Mouse (Mus musculus): ENCODE data around the gene Ddah1. TPM values are rescaled to one million over a fixed set of nuclear protein-coding genes. Genes with fewer than 3 reads are reported as not detected.

Ddah1 gene
- polyA plus RNA-seq, 1 experiment, result 0.55 TPM

GRCm38 (mm10) chr3:145762957-145763641 lies 4.6 kb downstream of the Ddah1 start:
- no peak for DNase-seq (ENCODE audit: low read depth in 1 of 2, low spot score in 2 of 2)
- Histone ChIP-seq H3K36me3 (ENCODE audit: control insufficient read depth, insufficient read depth, low read length) (no peaks in the 10 kb centered on the region), H3K27me3 (ENCODE audit: control insufficient read depth, insufficient read depth, low read length) (0 out of 2 replicates have a peak, but pooled peaks cover 3% of the 10 kb centered on the region), H3K4me3 (ENCODE audit: extremely low read depth, insufficient read depth, insufficient read length) (no peak overlapping the region), H3K27ac (ENCODE audit: insufficient read depth, low read length) (no peak overlapping the region), H3K4me1 (ENCODE audit: control insufficient read depth, insufficient read depth, insufficient read length) (no peaks in the 10 kb centered on the region; the same call in 1 of the 2 replicates)
- WGBS, result 83% methylated on average over 4 of the region's 4 CpGs
- TF ChIP-seq POLR2A (IDR thresholded peaks at IDR 0.05; ENCODE audit: low read depth, low read length), result no peak
- TF ChIP-seq CTCF (IDR thresholded peaks at IDR 0.05; ENCODE audit: extremely low read depth, insufficient read depth, insufficient read length, insufficient replicate concordance), result no peak

- Histone ChIP-seq H3K27ac (ENCODE audit: insufficient read depth, low read length) (no peak overlapping the region), H3K27me3 (ENCODE audit: control insufficient read depth, insufficient read depth, low read length) (0 out of 2 replicates have a peak, but pooled peaks cover 3% of the 10 kb centered on the region), H3K4me1 (ENCODE audit: control insufficient read depth, insufficient read depth, insufficient read length) (no peaks in the 10 kb centered on the region; the same call in 1 of the 2 replicates), H3K4me3 (ENCODE audit: extremely low read depth, insufficient read depth, insufficient read length) (no peak overlapping the region), H3K36me3 (ENCODE audit: control insufficient read depth, insufficient read depth, low read length) (no peaks in the 10 kb centered on the region)
- DNase-seq (ENCODE audit: low read depth in 1 of 2, low spot score in 2 of 2), result no peak
- no peak for TF ChIP-seq POLR2A (IDR thresholded peaks at IDR 0.05; ENCODE audit: low read depth, low read length)
- TF ChIP-seq CTCF (IDR thresholded peaks at IDR 0.05; ENCODE audit: extremely low read depth, insufficient read depth, insufficient read length, insufficient replicate concordance), result no peak
- whole genome bisulfite sequencing, result 96% methylated on average over 3 of the region's 3 CpGs
Observed at GRCm38 (mm10) chr3:145763642-145763972, 5.1 kb downstream of the Ddah1 start.

- H3K4me3 ChIP-seq (ENCODE audit: extremely low read depth, insufficient read depth, insufficient read length), result no peak overlapping the region
- WGBS, result 85% methylated on average over 2 of the region's 2 CpGs
- TF ChIP-seq POLR2A (IDR thresholded peaks at IDR 0.05; ENCODE audit: low read depth, low read length) (no peak), CTCF (IDR thresholded peaks at IDR 0.05; ENCODE audit: extremely low read depth, insufficient read depth, insufficient read length, insufficient replicate concordance) (no peak)
- H3K4me1 ChIP-seq (ENCODE audit: control insufficient read depth, insufficient read depth, insufficient read length), result no peaks in the 10 kb centered on the region
- DNase-seq (ENCODE audit: low read depth in 1 of 2, low spot score in 2 of 2), result no peak
- H3K36me3 ChIP-seq (ENCODE audit: control insufficient read depth, insufficient read depth, low read length), result no peaks in the 10 kb centered on the region
- no peak overlapping the region for H3K27ac ChIP-seq (ENCODE audit: insufficient read depth, low read length)
- H3K27me3 ChIP-seq (ENCODE audit: control insufficient read depth, insufficient read depth, low read length), result no peaks in the 10 kb centered on the region
Observed at GRCm38 (mm10) chr3:145764416-145764815, 5.9 kb downstream of the Ddah1 start.

- no peak overlapping the region for H3K27ac ChIP-seq (ENCODE audit: insufficient read depth, low read length)
Observed at GRCm38 (mm10) chr3:145768439-145768838, 10.0 kb downstream of the Ddah1 start.

GRCm38 (mm10) chr3:145773384-145773783 lies 14.9 kb downstream of the Ddah1 start:
- no peaks in the 10 kb centered on the region for H3K27me3 ChIP-seq (ENCODE audit: control insufficient read depth, insufficient read depth, low read length)
- no peak overlapping the region for H3K27ac ChIP-seq (ENCODE audit: insufficient read depth, low read length)
- DNase-seq (ENCODE audit: low read depth in 1 of 2, low spot score in 2 of 2), result no peak
- no peaks in the 10 kb centered on the region for H3K4me1 ChIP-seq (ENCODE audit: control insufficient read depth, insufficient read depth, insufficient read length)
- no peak overlapping the region for H3K4me3 ChIP-seq (ENCODE audit: extremely low read depth, insufficient read depth, insufficient read length)
- H3K36me3 ChIP-seq (ENCODE audit: control insufficient read depth, insufficient read depth, low read length), result no peaks in the 10 kb centered on the region
- TF ChIP-seq CTCF (IDR thresholded peaks at IDR 0.05; ENCODE audit: extremely low read depth, insufficient read depth, insufficient read length, insufficient replicate concordance), result no peak
- TF ChIP-seq POLR2A (IDR thresholded peaks at IDR 0.05; ENCODE audit: low read depth, low read length), result no peak
- WGBS, result 85% methylated on average over 9 of the region's 9 CpGs

More at GRCm38 (mm10) chr3:145768439-145768838, 10.0 kb downstream of the Ddah1 start:
- H3K27me3 ChIP-seq (ENCODE audit: control insufficient read depth, insufficient read depth, low read length), result no peaks in the 10 kb centered on the region
- H3K4me3 ChIP-seq (ENCODE audit: extremely low read depth, insufficient read depth, insufficient read length), result no peak overlapping the region
- 89% methylated on average over 4 of the region's 4 CpGs for WGBS
- TF ChIP-seq CTCF (IDR thresholded peaks at IDR 0.05; ENCODE audit: extremely low read depth, insufficient read depth, insufficient read length, insufficient replicate concordance), result no peak
- no peak for TF ChIP-seq POLR2A (IDR thresholded peaks at IDR 0.05; ENCODE audit: low read depth, low read length)
- no peak for DNase-seq (ENCODE audit: low read depth in 1 of 2, low spot score in 2 of 2)
- no peaks in the 10 kb centered on the region for H3K36me3 ChIP-seq (ENCODE audit: control insufficient read depth, insufficient read depth, low read length)
- H3K4me1 ChIP-seq (ENCODE audit: control insufficient read depth, insufficient read depth, insufficient read length), result no peaks in the 10 kb centered on the region

GRCm38 (mm10) chr3:145774336-145774735 lies 15.9 kb downstream of the Ddah1 start:
- Histone ChIP-seq H3K27me3 (ENCODE audit: control insufficient read depth, insufficient read depth, low read length) (no peaks in the 10 kb centered on the region), H3K27ac (ENCODE audit: insufficient read depth, low read length) (no peak overlapping the region), H3K4me1 (ENCODE audit: control insufficient read depth, insufficient read depth, insufficient read length) (no peaks in the 10 kb centered on the region), H3K4me3 (ENCODE audit: extremely low read depth, insufficient read depth, insufficient read length) (no peak overlapping the region), H3K36me3 (ENCODE audit: control insufficient read depth, insufficient read depth, low read length) (no peaks in the 10 kb centered on the region)
- 84% methylated on average over 7 of the region's 7 CpGs for WGBS
- no peak for TF ChIP-seq CTCF (IDR thresholded peaks at IDR 0.05; ENCODE audit: extremely low read depth, insufficient read depth, insufficient read length, insufficient replicate concordance)
- no peak for TF ChIP-seq POLR2A (IDR thresholded peaks at IDR 0.05; ENCODE audit: low read depth, low read length)
- DNase-seq (ENCODE audit: low read depth in 1 of 2, low spot score in 2 of 2), result no peak

- H3K27ac ChIP-seq (ENCODE audit: insufficient read depth, low read length), result no peak overlapping the region
- no peak overlapping the region for H3K4me3 ChIP-seq (ENCODE audit: extremely low read depth, insufficient read depth, insufficient read length)
- WGBS, result 78% methylated on average over 5 of the region's 5 CpGs
- H3K27me3 ChIP-seq (ENCODE audit: control insufficient read depth, insufficient read depth, low read length), result no peaks in the 10 kb centered on the region
- H3K36me3 ChIP-seq (ENCODE audit: control insufficient read depth, insufficient read depth, low read length), result no peaks in the 10 kb centered on the region
- no peak for DNase-seq (ENCODE audit: low read depth in 1 of 2, low spot score in 2 of 2)
- TF ChIP-seq CTCF (IDR thresholded peaks at IDR 0.05; ENCODE audit: extremely low read depth, insufficient read depth, insufficient read length, insufficient replicate concordance), result no peak
- no peak for TF ChIP-seq POLR2A (IDR thresholded peaks at IDR 0.05; ENCODE audit: low read depth, low read length)
- H3K4me1 ChIP-seq (ENCODE audit: control insufficient read depth, insufficient read depth, insufficient read length), result no peaks in the 10 kb centered on the region
Observed at GRCm38 (mm10) chr3:145775236-145775635, 16.8 kb downstream of the Ddah1 start.

Data from spleen, adult 2 months (tissue).